Mouse (Mus musculus) stomach, postnatal 0 days (tissue): ENCODE measurements at regions not wholly inside any gene's neighbourhood (a gene's known extent, or its start where the extent isn't known, plus 50 kb on each side); places are given as distances from the start of the nearest gene placed in this dataset.

Experiments
- CTCF ChIP-seq: IDR thresholded peaks from 2 replicates; pipeline ENCODE4 v1.5.1; 2016; ENCODE audit warnings: antibody characterized with exemption, low read depth, mild to moderate bottlenecking, moderate library complexity
- EP300 ChIP-seq: optimal IDR thresholded peaks from 2 replicates; pipeline ENCODE3; 2016; ENCODE audit warnings: antibody characterized with exemption

DNA sequence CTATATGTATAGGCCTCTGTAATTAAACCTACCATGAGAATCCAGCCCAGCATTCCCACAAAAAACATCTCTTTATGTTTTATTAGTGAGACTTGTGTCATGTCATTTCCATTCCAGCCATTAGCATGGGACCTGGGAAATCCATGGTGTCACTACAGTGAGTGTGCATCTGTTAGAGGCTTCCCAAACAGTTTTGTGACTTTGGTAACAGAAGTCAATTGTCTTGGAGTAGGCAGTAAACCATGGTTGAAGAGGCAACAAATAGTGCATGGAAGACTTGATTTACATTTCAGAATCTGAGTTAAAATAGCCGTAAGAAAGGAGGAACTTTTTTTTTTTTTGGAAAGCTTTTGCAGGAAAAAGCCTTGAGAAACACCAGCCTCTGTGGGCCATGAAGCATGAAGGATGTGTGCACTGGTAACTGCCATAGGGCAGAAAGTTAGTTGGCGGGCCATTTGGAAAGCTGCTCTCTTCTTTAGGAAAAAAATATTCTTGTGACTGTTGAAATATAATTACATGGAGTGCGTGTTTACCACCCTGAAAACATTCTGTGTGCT, 522.7 kb upstream of the Lrrn3 start:
- TF ChIP-seq CTCF (no peak), EP300 (no peak)
